Mouse (Mus musculus): Measurements from ENCODE around the gene Ppp1r10. TPM values are rescaled to one million over a fixed set of nuclear protein-coding genes. Genes with fewer than 3 reads are reported as not detected.
A peak's percentile ranks its signal among the peaks of the same experiment; 100 is the strongest.

The Ppp1r10 gene
- total RNA-seq, 1 experiment from 2014 or later = 413 TPM

DNA sequence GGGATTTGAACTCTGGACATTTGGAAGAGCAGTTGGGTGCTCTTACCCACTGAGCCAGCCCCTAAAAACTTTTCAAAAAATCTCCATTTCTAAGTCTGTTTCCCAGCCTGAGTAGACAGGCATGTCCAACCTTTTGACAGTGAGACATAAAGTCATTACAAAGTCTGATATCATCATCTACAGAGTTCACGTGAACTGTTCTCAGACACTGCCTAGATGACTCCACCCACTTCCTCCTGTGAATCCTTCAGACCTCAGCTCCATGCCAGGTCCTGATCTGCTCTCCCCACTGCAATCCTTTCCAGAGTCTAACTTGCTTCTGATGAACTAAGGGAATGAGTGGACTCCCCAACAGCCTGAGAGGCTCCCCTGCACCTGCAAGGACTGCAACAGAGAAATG lies 55.9 kb downstream of the Ppp1r10 start:
- ATAC-seq (ENCODE audit: extremely low read depth, insufficient number of reproducible peaks, low FRiP score, poor library complexity, severe bottlenecking) = no peak

DNA sequence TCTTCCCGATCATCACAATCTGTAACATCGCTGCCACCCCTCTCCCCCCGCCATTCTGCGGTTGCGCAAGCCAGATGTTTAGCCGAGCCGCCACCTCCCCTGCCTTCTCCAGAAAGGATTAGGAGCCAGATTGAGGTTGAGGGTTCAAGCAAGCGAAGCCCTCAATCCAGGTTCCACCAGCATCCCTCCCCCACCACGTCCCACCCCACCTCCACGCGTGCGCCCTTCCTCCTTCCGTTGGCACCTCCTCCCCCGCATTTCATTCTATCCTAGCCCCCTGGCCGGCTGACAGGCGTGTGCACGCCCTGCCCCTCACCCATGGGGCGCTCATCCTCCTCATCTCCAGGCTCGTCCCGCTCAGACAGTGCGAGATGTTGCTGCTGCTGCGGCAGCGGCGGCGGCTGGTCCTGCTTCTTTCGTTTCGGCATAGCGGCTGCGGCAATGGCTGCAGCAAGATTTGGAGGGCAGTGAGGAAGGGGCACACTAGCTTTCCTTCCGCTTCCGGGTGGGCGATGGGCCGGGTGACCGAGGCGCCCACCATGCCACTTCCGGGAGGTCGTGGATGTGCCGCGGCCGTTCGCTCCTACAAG lies 62.7 kb downstream of the Ppp1r10 start:
- no peak; the same call in 1 of the 2 replicates for ATAC-seq (ENCODE audit: extremely low read depth, insufficient number of reproducible peaks, low FRiP score, poor library complexity, severe bottlenecking)

- peak; percentile 68 for ATAC-seq (ENCODE audit: extremely low read depth, insufficient number of reproducible peaks, low FRiP score, poor library complexity, severe bottlenecking)
Measured at GRCm38 (mm10) chr17:35979401-35980362, 63.4 kb downstream of the Ppp1r10 start, which contains the start of the genes Gnl1 and Prr3. TSS of gene Gnl1 (plus strand) at chr17:35979851. TSS of gene Prr3 (minus strand) at chr17:35980236.

DNA sequence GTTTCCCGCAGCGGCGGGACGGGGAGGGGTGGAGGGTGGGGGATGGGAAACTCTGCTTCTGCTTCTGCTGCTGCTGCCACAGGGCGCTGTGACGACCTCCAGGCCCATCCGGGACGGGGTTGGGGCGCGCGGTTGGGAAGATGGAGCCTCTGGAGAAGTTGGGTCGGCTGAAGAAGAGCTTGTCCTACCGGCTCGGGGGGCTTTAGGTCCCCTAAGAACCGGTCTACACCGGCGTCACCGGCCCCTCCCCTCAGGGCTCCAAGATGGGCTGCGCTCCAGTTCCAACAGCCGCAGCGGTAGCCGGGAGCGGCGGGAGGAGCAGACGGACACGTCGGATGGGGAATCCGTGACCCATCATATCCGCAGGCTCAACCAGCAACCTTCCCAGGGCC lies 64.1 kb downstream of the Ppp1r10 start:
- ATAC-seq (ENCODE audit: extremely low read depth, insufficient number of reproducible peaks, low FRiP score, poor library complexity, severe bottlenecking) = no peak; the same call in 1 of the 2 replicates

DNA sequence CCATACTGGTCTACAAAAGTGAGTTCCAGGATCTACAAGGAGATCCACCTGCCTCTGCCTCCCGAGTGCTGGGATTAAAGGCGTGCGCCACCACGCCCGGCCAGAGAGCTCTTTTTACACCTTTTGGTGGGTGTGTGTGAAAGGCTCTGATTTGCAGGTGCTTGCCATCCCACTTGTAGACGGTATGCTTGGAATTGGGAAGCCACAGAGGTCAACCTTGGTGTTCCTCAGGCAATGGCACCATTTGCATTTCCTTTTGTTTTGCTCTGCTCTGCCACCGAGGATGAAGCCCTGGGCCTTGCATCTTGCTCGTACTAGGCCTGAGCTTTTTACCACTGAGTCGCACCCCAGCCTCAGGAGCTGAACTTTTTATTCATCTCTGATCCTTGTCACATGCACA lies 65.5 kb downstream of the Ppp1r10 start:
- no peak for ATAC-seq (ENCODE audit: extremely low read depth, insufficient number of reproducible peaks, low FRiP score, poor library complexity, severe bottlenecking)

Other genes with a start within 250 kb of the Ppp1r10 start
- 11.8 and 13.8 TPM in 2 replicates for gene Vars2, start 248.8 kb upstream of the Ppp1r10 start, total RNA-seq (2017)
- gene Gtf2h4, start 242.7 kb upstream of the Ppp1r10 start, total RNA-seq (2017) = 7.0 and 15.5 TPM in 2 replicates
- 0.81 TPM in 1 of 2 replicates, not detected in the other for gene Ddr1, start 211.8 kb upstream of the Ppp1r10 start, total RNA-seq (2017)
- gene Ier3, start 94.8 kb upstream of the Ppp1r10 start, total RNA-seq (2017) = 74.1 and 100 TPM in 2 replicates
- gene Flot1, start 93.2 kb upstream of the Ppp1r10 start, total RNA-seq (2017) = 172 and 193 TPM in 2 replicates
- 182 and 191 TPM in 2 replicates for gene Tubb5, start 78.1 kb upstream of the Ppp1r10 start, total RNA-seq (2017)
- 22.5 and 30.7 TPM in 2 replicates for gene Mdc1, start 74.9 kb upstream of the Ppp1r10 start, total RNA-seq (2017)
- gene Nrm, start 55.1 kb upstream of the Ppp1r10 start, total RNA-seq (2017) = 42.5 and 45.6 TPM in 2 replicates
- gene Ppp1r18, start 50.8 kb upstream of the Ppp1r10 start, total RNA-seq (2017) = 146 and 163 TPM in 2 replicates
- 106 and 121 TPM in 2 replicates for gene Dhx16, start 36.6 kb upstream of the Ppp1r10 start, total RNA-seq (2017)
- gene 2310061I04Rik, start 19.0 kb upstream of the Ppp1r10 start, total RNA-seq (2017) = 9.6 and 12.8 TPM in 2 replicates
- 26.9 and 31.3 TPM in 2 replicates for gene Atat1, start 6.4 kb upstream of the Ppp1r10 start, total RNA-seq (2017)
- gene Mrps18b, start within 50 bp of the Ppp1r10 start, total RNA-seq (2017) = 29.3 and 36.8 TPM in 2 replicates
- 162 and 172 TPM in 2 replicates for gene Abcf1, start 53.3 kb downstream of the Ppp1r10 start, total RNA-seq (2017)
- 39.3 and 41.5 TPM in 2 replicates for gene Gnl1, start 63.4 kb downstream of the Ppp1r10 start, total RNA-seq (2017)
- 21.6 and 33.6 TPM in 2 replicates for gene Prr3, start 63.8 kb downstream of the Ppp1r10 start, total RNA-seq (2017)
- 255 and 292 TPM in 2 replicates for gene H2-T24, start 104.1 kb downstream of the Ppp1r10 start, total RNA-seq (2017)
- gene H2-T23, start 116.4 kb downstream of the Ppp1r10 start, total RNA-seq (2017) = 431 and 448 TPM in 2 replicates
- gene H2-T22, start 126.3 kb downstream of the Ppp1r10 start, total RNA-seq (2017) = 101 and 107 TPM in 2 replicates
- gene Gm6034, start 126.5 kb downstream of the Ppp1r10 start, total RNA-seq (2017) = not detected in 2 replicates
- gene Gm11127, start 141.9 kb downstream of the Ppp1r10 start, total RNA-seq (2017) = not detected in 2 replicates
- 1.2 and 1.4 TPM in 2 replicates for gene Gm19684, start 205.2 kb downstream of the Ppp1r10 start, total RNA-seq (2017)
- not detected in 2 replicates for gene Gm7030, start 213.0 kb downstream of the Ppp1r10 start, total RNA-seq (2017)

Measured in neutrophil, adult 5-6 weeks (primary cell).